Mouse (Mus musculus) neural tube, embryonic 12.5 days (tissue): Measurements from ENCODE around the gene Sh3rf3. TPM values are rescaled to one million over a fixed set of nuclear protein-coding genes. Genes with fewer than 3 reads are reported as not detected.
A peak's percentile ranks its signal among the peaks of the same experiment; 100 is the strongest.

Experiments
- ATAC-seq: fragments of 200-750 bp; cut with Nextera tagmentation; 2 replicates; pipeline ENCODE4 v1.8.0; 2017; ENCODE audit warnings: low read depth, mild to moderate bottlenecking, moderate TSS enrichment, moderate library complexity; ENCODE audit not compliant: low FRiP score
- H3K27ac ChIP-seq: fragments of 300-500 bp; sonication (generic); 2 replicates; pipeline ENCODE4 v1.5.1; 2016
- H3K27me3 ChIP-seq: fragments of 300-500 bp; sonication (generic); replicated peaks from 2 replicates; pipeline ENCODE4 v1.6.1; 2016; ENCODE audit warnings: mild to moderate bottlenecking
- H3K36me3 ChIP-seq: fragments of 300-500 bp; sonication (generic); 2 replicates; pipeline ENCODE4 v1.6.1; 2016; ENCODE audit warnings: mild to moderate bottlenecking
- H3K4me1 ChIP-seq: fragments of 300-500 bp; sonication (generic); 2 replicates; pipeline ENCODE4 v1.6.1; 2016
- H3K4me2 ChIP-seq: fragments of 300-500 bp; sonication (generic); replicated peaks from 2 replicates; pipeline ENCODE4 v1.6.1; 2016; ENCODE audit warnings: mild to moderate bottlenecking
- H3K4me3 ChIP-seq: fragments of 300-500 bp; sonication (generic); 2 replicates; pipeline ENCODE4 v1.5.1; 2016
- H3K9ac ChIP-seq: fragments of 300-500 bp; sonication (generic); 2 replicates; pipeline ENCODE4 v1.6.1; 2016; ENCODE audit warnings: mild to moderate bottlenecking
- H3K9me3 ChIP-seq: fragments of 300-500 bp; sonication (generic); 2 replicates; pipeline ENCODE4 v1.6.1; 2016; ENCODE audit warnings: mild to moderate bottlenecking
- WGBS: fragments of 180-500 bp; shearing (Covaris S2); methylation state at CpG from one replicate; pipeline ENCODE4 v1.1.7; 2016; 5-methylcytosine and 5-hydroxymethylcytosine counted together
- polyA plus RNA-seq: library from polyadenylated mRNA; unstranded; fragments of >200 nt; fragmentation: Nextera tagmentation; extraction: Ambion mirVana; gene quantifications from 2 replicates; pipeline ENCODE4 v1.2.1, GENCODE M21; 2016

Gene Sh3rf3
- polyA plus RNA-seq, 1 experiment from 2014 or later, result 6.3 TPM

DNA sequence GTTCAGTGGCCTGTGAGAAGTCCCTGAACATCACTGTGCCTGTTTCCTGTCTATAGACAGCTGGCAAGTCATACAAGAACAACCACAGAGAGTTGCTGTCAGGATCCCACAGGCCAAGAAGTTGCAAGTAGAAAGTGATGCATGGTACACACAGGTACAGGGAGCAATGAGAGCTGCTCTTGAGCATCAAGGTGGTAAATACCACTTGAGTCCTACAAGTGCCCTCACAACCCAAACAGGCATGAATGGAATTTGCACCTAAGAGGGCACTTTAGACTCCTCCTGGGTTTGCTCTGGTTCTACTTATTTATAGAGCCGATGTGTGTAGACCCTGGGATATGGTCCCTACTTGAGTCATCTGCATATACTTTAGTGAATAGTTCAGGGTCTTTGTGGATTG is 159.0 kb downstream of the Sh3rf3 start:
- no peak for ATAC-seq
- Histone ChIP-seq H3K27me3 (no peaks in the 10 kb centered on the region), H3K9me3 (no peaks in the 10 kb centered on the region), H3K4me3 (no peak overlapping the region), H3K36me3 (no peaks in the 10 kb centered on the region), H3K27ac (no peak overlapping the region), H3K4me1 (no peaks in the 10 kb centered on the region), H3K9ac (no peak overlapping the region), H3K4me2 (no peak overlapping the region)
- WGBS, result 100% methylated on average over 1 of the region's 1 CpGs

DNA sequence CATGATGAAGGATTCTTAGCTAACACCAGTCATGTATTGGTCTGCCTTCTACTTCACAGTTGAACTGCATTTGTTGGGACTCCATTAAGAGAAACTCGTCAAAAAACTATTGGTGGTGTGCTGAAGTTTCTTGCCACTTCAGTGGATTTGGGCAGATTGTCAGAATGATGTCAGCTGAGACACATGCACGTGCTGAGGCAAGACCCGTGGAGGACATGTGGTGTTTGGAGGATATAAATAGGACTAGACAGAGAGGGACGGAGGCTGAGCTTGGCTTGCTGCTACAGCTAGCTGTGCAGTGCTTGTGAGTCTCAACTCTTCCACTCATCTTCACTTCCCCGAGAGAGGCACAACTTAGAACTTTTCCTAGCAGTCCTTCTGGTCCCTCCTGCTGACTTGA is 161.0 kb downstream of the Sh3rf3 start:
- peaks cover 5% of the 10 kb centered on the region; the same call in 1 of the 2 replicates for H3K4me1 ChIP-seq
- WGBS, result 84% methylated on average over 5 of the region's 5 CpGs
- no peaks in the 10 kb centered on the region for H3K27me3 ChIP-seq
- H3K4me3 ChIP-seq, result no peak overlapping the region
- H3K27ac ChIP-seq, result no peak overlapping the region
- H3K4me2 ChIP-seq, result no peak overlapping the region
- H3K9ac ChIP-seq, result no peak overlapping the region
- H3K9me3 ChIP-seq, result no peaks in the 10 kb centered on the region
- ATAC-seq, result no peak
- H3K36me3 ChIP-seq, result no peaks in the 10 kb centered on the region

DNA sequence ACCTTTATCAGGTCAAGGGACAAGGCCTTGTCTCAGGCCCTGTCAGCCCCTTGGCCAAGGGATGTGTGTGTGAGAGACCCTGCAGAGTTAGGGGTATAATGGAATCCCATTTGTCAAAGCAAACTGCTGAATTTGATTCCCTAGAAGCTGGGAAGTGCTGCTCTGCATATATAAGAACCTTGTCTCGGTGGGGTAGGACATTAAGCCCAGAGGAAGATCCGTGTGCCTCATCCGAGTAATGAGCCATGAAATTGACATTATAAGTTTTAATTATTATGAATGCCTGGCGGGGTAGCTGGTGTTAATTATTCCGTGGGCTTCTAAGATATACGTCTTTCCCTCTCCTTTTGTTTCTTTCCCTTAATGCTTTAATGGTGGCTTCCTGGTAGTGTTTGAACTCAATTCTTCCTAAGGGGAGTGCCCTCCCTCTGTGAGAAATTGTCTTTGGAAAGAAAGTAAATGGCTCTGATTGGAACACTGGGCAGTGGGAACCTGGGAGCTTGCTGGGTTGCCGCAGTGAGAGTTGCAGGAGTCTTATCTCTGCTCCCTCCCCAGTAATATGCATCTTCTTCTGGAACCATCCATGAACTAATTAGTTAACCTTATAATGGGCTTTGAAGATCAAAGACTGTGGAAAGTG is 166.3 kb downstream of the Sh3rf3 start:
- Histone ChIP-seq H3K36me3 (no peaks in the 10 kb centered on the region), H3K4me2 (0 out of 2 replicates have a peak overlapping the region, but pooled peaks have one; percentile 1), H3K9me3 (no peaks in the 10 kb centered on the region), H3K4me3 (no peak overlapping the region), H3K27ac (no peak overlapping the region), H3K4me1 (peaks cover 13% of the 10 kb centered on the region), H3K27me3 (no peaks in the 10 kb centered on the region), H3K9ac (no peak overlapping the region)
- 5% methylated on average over 7 of the region's 7 CpGs for WGBS
- peak; percentile 78 for ATAC-seq

DNA sequence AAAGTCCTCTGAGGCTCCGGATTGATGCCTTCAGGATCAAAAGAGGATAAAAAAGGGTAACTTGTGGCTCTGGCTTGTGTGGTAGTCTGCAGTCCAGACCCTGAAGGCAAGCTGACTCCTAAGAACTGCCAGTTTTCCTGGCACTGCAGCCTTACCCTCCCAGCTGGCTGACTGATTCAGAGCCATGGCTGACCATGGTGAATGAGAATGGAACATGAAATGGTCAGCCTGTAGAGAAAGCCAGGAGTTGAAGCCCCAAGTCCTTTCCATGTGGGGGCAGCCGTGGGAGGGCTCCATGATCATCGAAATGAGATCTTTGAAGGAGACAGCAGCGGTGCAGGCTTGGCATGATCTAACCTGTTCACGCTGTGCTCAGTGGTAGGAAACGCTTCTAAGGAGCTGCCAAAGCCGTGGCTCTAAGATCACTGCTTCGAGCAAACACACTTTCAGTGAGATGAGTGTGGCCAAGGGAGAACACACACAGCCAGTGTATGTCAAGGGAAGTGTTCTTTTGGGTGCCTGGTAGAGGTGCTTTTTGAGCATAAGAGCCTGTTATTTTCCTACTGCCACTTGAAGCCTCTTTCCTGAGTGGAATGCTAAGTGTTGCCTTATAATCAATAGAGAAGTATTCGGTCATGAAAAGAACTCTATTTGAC is 168.6 kb downstream of the Sh3rf3 start:
- no peaks in the 10 kb centered on the region for H3K36me3 ChIP-seq
- WGBS, result 88% methylated on average over 9 of the region's 9 CpGs
- no peak for ATAC-seq
- H3K27me3 ChIP-seq, result no peaks in the 10 kb centered on the region
- H3K4me1 ChIP-seq, result peaks cover 13% of the 10 kb centered on the region
- H3K9ac ChIP-seq, result no peak overlapping the region
- H3K9me3 ChIP-seq, result no peaks in the 10 kb centered on the region
- H3K4me3 ChIP-seq, result no peak overlapping the region
- no peak overlapping the region for H3K4me2 ChIP-seq
- no peak overlapping the region for H3K27ac ChIP-seq

DNA sequence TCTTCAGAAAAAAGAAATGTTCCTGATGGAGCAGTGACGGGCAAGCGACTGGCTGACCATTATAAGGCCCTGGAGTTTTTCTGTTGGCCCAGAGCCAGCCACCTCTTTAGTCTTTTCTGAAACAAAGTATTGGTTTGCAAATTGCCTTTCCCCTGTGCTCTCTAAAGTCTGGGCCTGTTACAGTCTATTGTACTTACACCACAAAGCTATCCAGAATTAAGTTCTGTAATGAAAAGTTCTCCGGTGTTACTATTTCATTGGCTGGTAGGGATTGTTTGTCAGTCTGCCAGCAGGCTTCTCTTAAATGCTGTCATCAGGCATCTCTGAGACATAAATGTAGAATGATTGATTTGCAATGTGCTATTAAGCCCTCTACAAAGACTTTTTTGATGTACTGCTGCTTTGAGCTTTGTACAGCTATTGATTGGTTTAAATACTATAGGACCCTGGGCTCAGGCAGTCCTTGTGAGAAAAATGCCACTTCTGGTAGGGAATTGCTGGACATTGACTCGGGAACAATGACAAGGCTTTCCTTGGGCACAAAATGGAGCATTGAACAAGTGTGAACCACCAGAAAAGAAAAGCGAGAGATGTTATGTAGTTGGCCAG is 169.5 kb downstream of the Sh3rf3 start:
- WGBS, result 36% methylated on average over 5 of the region's 5 CpGs
- Histone ChIP-seq H3K27ac (no peak overlapping the region), H3K4me3 (no peak overlapping the region), H3K27me3 (no peaks in the 10 kb centered on the region), H3K4me1 (peaks cover 13% of the 10 kb centered on the region), H3K4me2 (no peak overlapping the region), H3K9me3 (no peaks in the 10 kb centered on the region), H3K9ac (no peak overlapping the region), H3K36me3 (no peaks in the 10 kb centered on the region)
- no peak for ATAC-seq

DNA sequence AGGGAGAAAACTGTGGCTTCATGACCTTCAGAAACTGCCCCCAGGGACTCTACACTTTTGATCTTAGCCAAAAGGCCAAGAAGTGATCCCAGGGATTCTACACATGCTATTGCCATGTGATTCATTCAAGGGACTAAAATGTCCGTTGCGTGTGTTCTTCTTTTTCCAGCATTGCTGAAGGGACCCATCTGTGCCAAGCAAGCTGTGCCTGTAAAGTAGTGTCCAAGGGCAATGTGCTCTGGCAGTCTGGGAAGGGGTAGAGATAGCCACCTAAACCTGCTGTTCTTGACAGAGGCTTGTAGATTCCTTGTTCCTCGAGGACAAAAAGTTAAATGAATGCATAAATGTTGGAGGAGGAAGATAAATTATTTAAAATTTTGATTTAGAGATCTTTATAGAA is 178.5 kb downstream of the Sh3rf3 start:
- Histone ChIP-seq H3K9me3 (no peaks in the 10 kb centered on the region), H3K4me2 (no peak overlapping the region), H3K27ac (no peak overlapping the region), H3K27me3 (no peaks in the 10 kb centered on the region), H3K36me3 (no peaks in the 10 kb centered on the region), H3K9ac (no peak overlapping the region), H3K4me3 (no peak overlapping the region), H3K4me1 (no peaks in the 10 kb centered on the region)
- no peak for ATAC-seq
- 81% methylated on average over 3 of the region's 3 CpGs for WGBS

DNA sequence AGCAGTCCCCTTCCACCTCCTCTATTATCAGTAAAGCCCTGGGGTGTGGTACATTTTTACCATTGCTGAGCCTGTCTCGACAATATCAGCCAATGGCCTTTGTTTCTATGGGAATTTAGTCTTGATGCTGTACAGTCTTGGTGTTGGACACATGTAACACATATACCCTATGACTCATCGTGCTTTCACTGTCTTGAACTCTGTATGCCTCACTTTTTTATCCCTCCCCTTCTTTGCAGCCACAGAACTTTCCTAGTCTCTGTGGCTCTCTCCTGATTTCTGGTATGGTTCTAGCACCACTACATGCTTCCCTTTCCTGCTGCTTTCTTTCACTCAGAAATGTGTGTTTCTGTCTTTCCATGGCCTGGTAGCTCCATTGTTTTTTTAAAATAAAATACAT is 181.6 kb downstream of the Sh3rf3 start:
- H3K4me2 ChIP-seq, result no peak overlapping the region
- WGBS, result 85% methylated on average over 2 of the region's 2 CpGs
- no peak for ATAC-seq
- H3K9ac ChIP-seq, result no peak overlapping the region
- H3K9me3 ChIP-seq, result no peaks in the 10 kb centered on the region
- no peak overlapping the region for H3K27ac ChIP-seq
- no peaks in the 10 kb centered on the region for H3K4me1 ChIP-seq
- no peaks in the 10 kb centered on the region for H3K36me3 ChIP-seq
- no peak overlapping the region for H3K4me3 ChIP-seq
- no peaks in the 10 kb centered on the region for H3K27me3 ChIP-seq

DNA sequence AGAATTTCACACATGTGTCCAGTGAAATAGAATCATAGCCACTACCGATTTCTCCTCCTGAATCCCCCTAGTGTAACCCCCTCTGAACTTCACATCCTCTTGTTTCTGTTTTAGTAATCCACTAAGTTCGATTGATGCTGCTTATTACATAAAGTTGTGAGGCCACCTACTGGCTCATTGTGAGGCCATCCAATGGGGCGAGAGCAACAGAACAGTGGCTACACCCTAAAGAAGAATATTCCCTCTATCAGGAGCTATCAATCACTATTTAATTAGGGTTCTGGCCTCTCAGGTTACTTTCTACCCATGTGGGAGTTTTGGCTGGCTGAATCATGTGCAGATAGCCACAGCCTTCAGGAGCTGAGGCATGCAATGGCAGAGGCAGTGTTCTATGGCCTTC is 182.0 kb downstream of the Sh3rf3 start:
- Histone ChIP-seq H3K27ac (no peak overlapping the region), H3K4me2 (no peak overlapping the region), H3K9me3 (no peaks in the 10 kb centered on the region), H3K27me3 (no peaks in the 10 kb centered on the region), H3K36me3 (no peaks in the 10 kb centered on the region), H3K4me3 (no peak overlapping the region), H3K4me1 (no peaks in the 10 kb centered on the region), H3K9ac (no peak overlapping the region)
- no peak for ATAC-seq
- 73% methylated on average over 3 of the region's 3 CpGs for WGBS

DNA sequence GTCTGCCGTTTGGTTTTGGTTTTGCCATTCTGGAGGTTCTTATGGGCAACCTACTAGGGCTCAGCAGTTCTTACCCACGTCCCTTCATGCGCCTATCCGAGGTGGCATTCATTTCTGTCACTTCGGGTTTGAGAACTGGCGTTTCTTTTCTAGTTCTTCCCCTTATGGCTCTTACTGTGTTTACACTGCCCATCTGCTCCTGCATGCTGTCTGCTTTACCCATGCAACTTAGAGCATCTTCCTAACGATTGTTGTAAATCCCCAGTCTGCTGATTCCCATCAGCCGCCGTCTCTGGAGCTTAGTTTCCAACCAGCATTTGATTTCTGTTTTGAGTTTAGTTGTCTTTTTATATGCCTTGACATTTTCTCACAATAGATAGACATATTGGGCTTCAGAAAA is 189.2 kb downstream of the Sh3rf3 start:
- Histone ChIP-seq H3K9ac (no peak overlapping the region), H3K4me1 (no peaks in the 10 kb centered on the region), H3K36me3 (no peaks in the 10 kb centered on the region), H3K27me3 (no peaks in the 10 kb centered on the region), H3K4me2 (no peak overlapping the region), H3K9me3 (no peaks in the 10 kb centered on the region), H3K4me3 (no peak overlapping the region), H3K27ac (no peak overlapping the region)
- ATAC-seq, result no peak
- 89% methylated on average over 9 of the region's 9 CpGs for WGBS

DNA sequence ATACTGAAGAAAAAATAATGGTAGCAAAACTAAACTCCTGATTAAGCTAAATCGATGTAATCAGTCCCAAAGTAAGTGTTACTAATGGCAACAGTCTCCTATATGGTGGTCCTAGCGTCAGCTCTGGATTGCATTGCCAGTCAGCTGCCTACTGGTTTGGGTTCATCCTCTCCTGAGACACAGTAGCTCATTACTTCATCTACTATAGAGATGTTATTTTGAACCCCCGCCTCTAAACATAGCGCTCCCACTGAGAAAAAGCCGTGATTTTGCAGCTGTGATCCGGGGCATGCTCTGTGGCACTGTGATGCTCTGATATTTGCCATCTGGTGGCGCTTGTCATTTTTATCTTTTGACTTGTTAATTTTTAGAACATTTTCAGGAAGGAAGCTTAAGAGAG is 198.3 kb downstream of the Sh3rf3 start:
- no peak overlapping the region for H3K9ac ChIP-seq
- no peak overlapping the region for H3K4me3 ChIP-seq
- H3K4me2 ChIP-seq, result no peak overlapping the region
- no peak for ATAC-seq
- no peaks in the 10 kb centered on the region for H3K36me3 ChIP-seq
- no peaks in the 10 kb centered on the region for H3K9me3 ChIP-seq
- H3K27ac ChIP-seq, result no peak overlapping the region
- H3K4me1 ChIP-seq, result no peaks in the 10 kb centered on the region
- no peaks in the 10 kb centered on the region for H3K27me3 ChIP-seq
- 91% methylated on average over 7 of the region's 7 CpGs for WGBS

DNA sequence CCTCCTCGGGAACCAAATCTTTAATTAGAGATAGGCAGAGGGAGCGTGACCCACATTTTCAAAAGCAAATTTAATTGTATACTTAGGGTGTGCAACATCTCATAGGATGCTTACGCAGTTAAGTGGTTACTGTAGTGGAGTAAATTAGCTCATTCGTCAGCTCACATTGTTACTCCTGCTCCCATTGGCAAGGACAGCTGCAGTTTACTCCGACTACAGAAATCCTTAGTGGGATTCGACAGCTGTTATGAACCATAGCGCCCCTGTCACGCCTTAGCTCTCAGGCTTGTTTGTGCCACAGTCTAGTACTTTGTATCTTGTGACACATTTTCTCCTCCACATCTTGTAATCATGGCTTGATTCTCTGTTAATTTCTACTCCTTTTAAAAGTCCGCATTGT is 200.5 kb downstream of the Sh3rf3 start:
- 85% methylated on average over 9 of the region's 9 CpGs for WGBS
- H3K9ac ChIP-seq, result no peak overlapping the region
- H3K27me3 ChIP-seq, result no peaks in the 10 kb centered on the region
- H3K4me1 ChIP-seq, result no peaks in the 10 kb centered on the region
- no peak overlapping the region for H3K4me2 ChIP-seq
- H3K4me3 ChIP-seq, result no peak overlapping the region
- no peaks in the 10 kb centered on the region for H3K36me3 ChIP-seq
- no peak overlapping the region for H3K27ac ChIP-seq
- no peak for ATAC-seq
- 0 out of 2 replicates have a peak, but pooled peaks cover 6% of the 10 kb centered on the region for H3K9me3 ChIP-seq

DNA sequence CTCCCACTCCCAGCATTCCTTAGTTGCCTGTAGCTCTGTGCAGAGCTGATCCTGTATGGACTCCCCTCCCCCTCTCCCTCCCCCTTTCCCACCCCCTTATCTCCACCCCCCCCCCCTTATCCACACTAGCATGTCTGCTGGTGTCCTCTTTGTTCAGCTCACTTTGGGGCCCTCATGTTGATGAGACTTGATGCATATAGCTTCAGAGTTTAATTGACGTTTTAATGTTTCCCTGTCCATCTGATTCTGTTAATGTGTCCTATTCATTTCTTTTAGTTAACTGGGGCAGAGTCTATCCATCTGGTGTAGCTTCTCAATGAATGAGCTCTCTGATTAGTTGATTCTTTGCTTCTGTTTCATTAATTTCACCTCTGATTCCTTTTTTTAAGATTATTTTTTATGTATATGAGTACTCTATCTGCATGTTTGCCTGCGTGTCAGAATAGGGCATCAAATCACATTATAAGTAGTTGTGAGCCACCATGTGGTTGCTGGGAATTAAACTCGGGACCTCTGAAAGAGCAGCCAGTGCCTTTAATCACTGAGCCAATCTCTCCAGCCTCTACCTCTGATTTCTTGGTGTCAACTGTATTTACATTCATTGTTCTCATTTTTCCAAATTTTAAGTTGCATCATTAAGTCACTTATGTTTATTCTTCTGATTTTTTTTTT is 206.3 kb downstream of the Sh3rf3 start:
- Histone ChIP-seq H3K9ac (no peak overlapping the region), H3K4me2 (no peak overlapping the region), H3K9me3 (0 out of 2 replicates have a peak, but pooled peaks cover 6% of the 10 kb centered on the region), H3K36me3 (no peaks in the 10 kb centered on the region), H3K27ac (no peak overlapping the region), H3K4me1 (no peaks in the 10 kb centered on the region), H3K27me3 (no peaks in the 10 kb centered on the region), H3K4me3 (no peak overlapping the region)
- 65% methylated on average over 3 of the region's 3 CpGs for WGBS
- no peak for ATAC-seq
